Mouse (Mus musculus) liver, embryonic 14.5 days (tissue): ENCODE measurements at regions not wholly inside any gene's neighbourhood (a gene's known extent, or its start where the extent isn't known, plus 50 kb on each side); places are given as distances from the start of the nearest gene placed in this dataset.

Experiments used
- CTCF ChIP-seq: IDR thresholded peaks from 2 replicates; pipeline ENCODE4 v1.5.1; 2016; ENCODE audit warnings: antibody characterized with exemption, low read depth, control low read depth
- EP300 ChIP-seq: IDR thresholded peaks from 2 replicates; pipeline ENCODE4 v1.6.1; 2016; ENCODE audit warnings: antibody characterized with exemption, low read depth

DNA sequence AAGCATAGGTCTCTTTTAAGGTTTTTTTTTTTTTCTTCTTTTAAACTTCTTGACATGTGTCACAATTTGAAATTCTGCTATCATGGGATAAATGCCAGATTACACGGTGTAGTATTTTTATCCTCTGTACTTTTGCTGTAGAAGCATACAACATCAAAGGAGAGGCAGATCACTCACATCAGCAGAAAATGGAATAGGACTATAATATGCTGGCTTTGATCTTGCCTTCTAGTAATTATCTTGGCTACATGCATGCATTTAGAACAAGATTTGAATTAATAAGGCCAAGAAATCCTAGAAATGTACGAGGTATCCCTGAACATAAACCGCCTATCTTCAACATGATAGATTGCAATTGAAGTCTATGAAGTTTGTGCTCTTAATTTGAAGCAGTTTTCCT, 251.9 kb upstream of the 1700008P02Rik start:
- TF ChIP-seq CTCF, result no peak
- TF ChIP-seq EP300, result no peak
